8 mouse cellular contexts compared by ENCODE assay signal in genomic region chr15:98893940-98894745, GRCm38 (mm10). TPM values are rescaled to one million over a fixed set of nuclear protein-coding genes. Genes with fewer than 3 reads are reported as not detected.
DNase-seq lines count a peak whose midpoint lies in the region; ATAC-seq and TF ChIP-seq lines count a peak whose summit lies in the region.

Rhebl1 (minus strand) TSS chr15:98894540.

- H3K4me3 ChIP-seq in bone marrow, adult 2 months (replicated peaks; ENCODE audit: control insufficient read depth, low read depth, low read length), result peak within 1 kb of the TSS; percentile 27
- H3K4me3 ChIP-seq in forebrain, embryonic 13.5 days, result peak within 1 kb of the TSS; percentile 48
- peak within 1 kb of the TSS; percentile 62 for H3K4me3 ChIP-seq in intestine, embryonic 16.5 days (ENCODE audit: low read length)
- peak within 1 kb of the TSS; percentile 58 for H3K4me3 ChIP-seq in lung, embryonic 16.5 days (ENCODE audit: low read length)

- H3K9me3 ChIP-seq in forebrain, embryonic 13.5 days (replicated peaks), result no peaks in the 10 kb centered on the region
- H3K9me3 ChIP-seq in intestine, embryonic 16.5 days (ENCODE audit: control insufficient read depth, low read length), result no peaks in the 10 kb centered on the region
- no peaks in the 10 kb centered on the region for H3K9me3 ChIP-seq in lung, embryonic 16.5 days (ENCODE audit: control insufficient read depth, low read length)

- WGBS in bone marrow, adult 2 months, result under 1% methylated on average over 77 of the region's 77 CpGs
- WGBS in forebrain, embryonic 13.5 days, result under 1% methylated on average over 77 of the region's 77 CpGs
- under 1% methylated on average over 77 of the region's 77 CpGs for WGBS in intestine, embryonic 16.5 days
- under 1% methylated on average over 77 of the region's 77 CpGs for WGBS in lung, embryonic 16.5 days

- DNase-seq in retina, adult 2 months (ENCODE audit: low read depth, low spot score), result peak; percentile 67
- no peak for DNase-seq in retina, embryonic 14.5 days (ENCODE audit: low spot score)
- peak; percentile 66 for DNase-seq in retina, postnatal 1 day
- DNase-seq in spleen, postnatal 36 days (ENCODE audit: low spot score in 2 of 2), result no peak

- TF ChIP-seq POLR2A in bone marrow, adult 2 months (IDR thresholded peaks at IDR 0.05; ENCODE audit: borderline replicate concordance, control insufficient read depth, low read depth, low read length), result no peak

- no peak for ATAC-seq in forebrain, embryonic 13.5 days
- 0 out of 2 replicates have a peak, but pooled peaks have one; percentile 15 for ATAC-seq in intestine, embryonic 16.5 days
- ATAC-seq in lung, embryonic 16.5 days (ENCODE audit: low read depth), result peak; percentile 24

- H3K4me1 ChIP-seq in bone marrow, adult 2 months (ENCODE audit: control insufficient read depth, insufficient read depth, low read length), result peaks cover 2% of the 10 kb centered on the region; the same call in 1 of the 2 replicates
- peaks cover 39% of the 10 kb centered on the region for H3K4me1 ChIP-seq in forebrain, embryonic 13.5 days
- H3K4me1 ChIP-seq in intestine, embryonic 16.5 days (ENCODE audit: control insufficient read depth, insufficient read depth, low read length), result peaks cover 24% of the 10 kb centered on the region
- H3K4me1 ChIP-seq in lung, embryonic 16.5 days (replicated peaks; ENCODE audit: control insufficient read depth, insufficient read depth, low read length), result peaks cover 36% of the 10 kb centered on the region

- H3K27me3 ChIP-seq in forebrain, embryonic 13.5 days, result peaks cover 81% of the 10 kb centered on the region
- peaks cover 58% of the 10 kb centered on the region for H3K27me3 ChIP-seq in intestine, embryonic 16.5 days (replicated peaks; ENCODE audit: control insufficient read depth, insufficient read depth, low read length)
- H3K27me3 ChIP-seq in lung, embryonic 16.5 days (ENCODE audit: control insufficient read depth, insufficient read depth, low read depth, low read length), result peaks cover 61% of the 10 kb centered on the region

- TF ChIP-seq CTCF in bone marrow, adult 2 months (IDR thresholded peaks at IDR 0.05; ENCODE audit: control insufficient read depth, insufficient read depth, low read length), result no peak

- H3K36me3 ChIP-seq in forebrain, embryonic 13.5 days (ENCODE audit: poor library complexity, severe bottlenecking), result no peaks in the 10 kb centered on the region
- H3K36me3 ChIP-seq in intestine, embryonic 16.5 days (ENCODE audit: control insufficient read depth, insufficient read depth, low read length), result no peaks in the 10 kb centered on the region
- H3K36me3 ChIP-seq in lung, embryonic 16.5 days (ENCODE audit: control insufficient read depth, insufficient read depth, low read length), result no peaks in the 10 kb centered on the region

- peak within 1 kb of the TSS; percentile 57 for H3K9ac ChIP-seq in forebrain, embryonic 13.5 days
- peak within 1 kb of the TSS; percentile 70 for H3K9ac ChIP-seq in intestine, embryonic 16.5 days (ENCODE audit: low read depth, low read length)
- peak within 1 kb of the TSS; percentile 58 for H3K9ac ChIP-seq in lung, embryonic 16.5 days (ENCODE audit: low read length)

- peak within 1 kb of the TSS; percentile 90 for H3K4me2 ChIP-seq in forebrain, embryonic 13.5 days
- H3K4me2 ChIP-seq in intestine, embryonic 16.5 days (ENCODE audit: low read depth, low read length), result peak within 1 kb of the TSS; percentile 99
- peak within 1 kb of the TSS; percentile 97 for H3K4me2 ChIP-seq in lung, embryonic 16.5 days (ENCODE audit: low read depth, low read length)

- no peak within 1 kb of the TSS for H3K27ac ChIP-seq in bone marrow, adult 2 months (ENCODE audit: control insufficient read depth, insufficient read depth, low read depth, low read length, poor library complexity)
- H3K27ac ChIP-seq in forebrain, embryonic 13.5 days, result no peak within 1 kb of the TSS
- H3K27ac ChIP-seq in intestine, embryonic 16.5 days (ENCODE audit: low read length), result no peak within 1 kb of the TSS
- no peak within 1 kb of the TSS; the same call in 1 of the 2 replicates for H3K27ac ChIP-seq in lung, embryonic 16.5 days (ENCODE audit: low read length)

RNA-seq across cellular contexts. Expression of gene Rhebl1, which starts in this region (rescaled TPM):
- 9.6 and 9.8 TPM in 2 replicates for polyA plus RNA-seq in bone marrow, adult 2 months (2011; ENCODE audit: insufficient read depth, insufficient read length, low replicate concordance, missing spikeins)
- 31.7 and 33.0 TPM in 2 replicates for polyA plus RNA-seq in forebrain, embryonic 13.5 days (2015; fragmentation: Nextera tagmentation; extraction: Ambion mirVana)
- polyA plus RNA-seq in intestine, embryonic 16.5 days (2015; fragmentation: Nextera tagmentation; extraction: Ambion mirVana), result 11.3 and 12.3 TPM in 2 replicates
- 9.4 and 12.1 TPM in 2 replicates for polyA plus RNA-seq in lung, embryonic 16.5 days (2015; fragmentation: Nextera tagmentation; extraction: Ambion mirVana)

Comparison
In these comparisons a context has a peak if more than half of its experiments do, and no peak if none do; other contexts are left out.
1. DNase-seq: peak in retina, adult 2 months (single experiment) and retina, postnatal 1 day (single experiment); none in retina, embryonic 14.5 days (single experiment) and spleen, postnatal 36 days (0 of 2).
2. Peak in every context shown above with its lines, with median percentiles within 50 percentile points of each other: H3K4me3 ChIP-seq, H3K4me2 ChIP-seq and H3K9ac ChIP-seq.